Mouse (Mus musculus) ES-Bruce4 (cell line): ENCODE data around the gene Kalrn.

Experiments used
- CTCF ChIP-seq: IDR thresholded peaks from one replicate; pipeline ENCODE4 v1.8.1; 2011; ENCODE audit warnings: low read depth, low read length
- EP300 ChIP-seq: IDR thresholded peaks from 2 replicates; pipeline ENCODE4 v1.6.1; 2011; ENCODE audit warnings: low read depth, low read length; ENCODE audit not compliant: insufficient read depth

GRCm38 (mm10) chr16:34401216-34401615, 172.1 kb downstream of the Kalrn start:
- TF ChIP-seq CTCF = no peak
- no peak for TF ChIP-seq EP300
